Mouse (Mus musculus) kidney, adult 2 months (tissue): ENCODE data around the gene Kcnj15. TPM values are rescaled to one million over a fixed set of nuclear protein-coding genes. Genes with fewer than 3 reads are reported as not detected.

Experiments
- DNase-seq: peaks from one replicate; pipeline ENCODE4 v3.0.0; 2021
- H3K27ac ChIP-seq: fragments of 200-500 bp; 2 replicates; pipeline ENCODE4 v1.5.1; 2012; ENCODE audit warnings: low read depth, low read length, control low read depth, inconsistent platforms; ENCODE audit not compliant: insufficient read depth
- H3K27me3 ChIP-seq: fragments of 200-500 bp; replicated peaks from 2 replicates; pipeline ENCODE4 v1.6.1; 2012; ENCODE audit warnings: mild to moderate bottlenecking, moderate library complexity, low read length, inconsistent platforms; ENCODE audit not compliant: control insufficient read depth, insufficient read depth
- H3K36me3 ChIP-seq: fragments of 200-500 bp; 2 replicates; pipeline ENCODE4 v1.6.1; 2012; ENCODE audit warnings: mild to moderate bottlenecking, moderate library complexity, low read length, inconsistent platforms; ENCODE audit not compliant: control insufficient read depth, insufficient read depth
- H3K4me1 ChIP-seq: fragments of 200-500 bp; 2 replicates; pipeline ENCODE4 v1.6.1; 2011; ENCODE audit warnings: low read length; ENCODE audit not compliant: control insufficient read depth, insufficient read depth
- H3K4me3 ChIP-seq: fragments of 200-500 bp; 2 replicates; pipeline ENCODE4 v1.5.1; 2011; ENCODE audit warnings: mild to moderate bottlenecking, low read depth, low read length, control low read depth; ENCODE audit not compliant: insufficient read depth
- CTCF ChIP-seq: fragments of 200-500 bp; conservative IDR thresholded peaks from 2 replicates; pipeline ENCODE4 v1.5.1; 2011; ENCODE audit warnings: low read depth, mild to moderate bottlenecking, control low read depth, low read length, moderate library complexity, mixed read lengths; ENCODE audit not compliant: insufficient read depth, insufficient read length
- POLR2A ChIP-seq: fragments of 200-500 bp; IDR thresholded peaks from one replicate; pipeline ENCODE4 v1.6.1; 2011; ENCODE audit warnings: low read depth, low read length, control low read depth
- WGBS: fragments of 180-500 bp; shearing (Covaris S2); methylation state at CpG from one replicate; pipeline ENCODE4 v1.1.7; 2018; 5-methylcytosine and 5-hydroxymethylcytosine counted together
- polyA plus RNA-seq: library from polyadenylated mRNA; depleted of rRNA; stranded (reverse); fragments of >200 nt; gene quantifications from 2 replicates; pipeline ENCODE4 v1.2.3, GENCODE M21; 2012

Gene Kcnj15
- polyA plus RNA-seq, 1 experiment, result 327 TPM

- WGBS, result 60% methylated on average over 15 of the region's 15 CpGs
- peak; percentile 47 for DNase-seq
- peak overlapping the region; percentile 19 for H3K4me3 ChIP-seq
- no peaks in the 10 kb centered on the region for H3K27me3 ChIP-seq
- H3K27ac ChIP-seq, result peak overlapping the region; percentile 42
- H3K4me1 ChIP-seq, result peaks cover 18% of the 10 kb centered on the region; the same call in 1 of the 2 replicates
- TF ChIP-seq CTCF, result no peak
- peaks cover 2% of the 10 kb centered on the region; the same call in 1 of the 2 replicates for H3K36me3 ChIP-seq
Measured at GRCm38 (mm10) chr16:95262706-95263363, 5.5 kb downstream of the Kcnj15 start.

- no peaks in the 10 kb centered on the region for H3K27me3 ChIP-seq
- TF ChIP-seq POLR2A (no peak), CTCF (no peak)
- H3K4me1 ChIP-seq, result peaks cover 19% of the 10 kb centered on the region; the same call in 1 of the 2 replicates
- no peaks in the 10 kb centered on the region; the same call in 1 of the 2 replicates for H3K36me3 ChIP-seq
- peak overlapping the region; percentile 4; the same call in 1 of the 2 replicates for H3K4me3 ChIP-seq
- peak overlapping the region; percentile 42 for H3K27ac ChIP-seq
- 44% methylated on average over 5 of the region's 5 CpGs for WGBS
- DNase-seq, result peak; percentile 23
Measured at GRCm38 (mm10) chr16:95264324-95264723, 7.0 kb downstream of the Kcnj15 start.

GRCm38 (mm10) chr16:95267481-95268183 is 10.3 kb downstream of the Kcnj15 start:
- TF ChIP-seq CTCF, result no peak
- no peak for TF ChIP-seq POLR2A
- peak; percentile 29 for DNase-seq
- WGBS, result 32% methylated on average over 11 of the region's 11 CpGs
- Histone ChIP-seq H3K4me3 (no peak overlapping the region), H3K27me3 (no peaks in the 10 kb centered on the region), H3K36me3 (no peaks in the 10 kb centered on the region), H3K27ac (peak overlapping the region; percentile 16; the same call in 1 of the 2 replicates), H3K4me1 (peaks cover 19% of the 10 kb centered on the region; the same call in 1 of the 2 replicates)

GRCm38 (mm10) chr16:95269610-95270009 is 12.3 kb downstream of the Kcnj15 start:
- H3K4me1 ChIP-seq, result peaks cover 25% of the 10 kb centered on the region; the same call in 1 of the 2 replicates
- no peak overlapping the region for H3K4me3 ChIP-seq
- 47% methylated on average over 6 of the region's 6 CpGs for WGBS
- DNase-seq, result no peak
- TF ChIP-seq POLR2A (no peak), CTCF (no peak)
- no peak overlapping the region for H3K27ac ChIP-seq
- no peaks in the 10 kb centered on the region for H3K27me3 ChIP-seq
- H3K36me3 ChIP-seq, result no peaks in the 10 kb centered on the region

GRCm38 (mm10) chr16:95273101-95273500 is 15.7 kb downstream of the Kcnj15 start:
- no peaks in the 10 kb centered on the region for H3K27me3 ChIP-seq
- 0 out of 2 replicates have a peak overlapping the region, but pooled peaks have one; percentile 45 for H3K27ac ChIP-seq
- peaks cover 29% of the 10 kb centered on the region for H3K4me1 ChIP-seq
- no peaks in the 10 kb centered on the region for H3K36me3 ChIP-seq
- no peak overlapping the region for H3K4me3 ChIP-seq
- no peak for DNase-seq
- TF ChIP-seq CTCF (no peak), POLR2A (no peak)
- WGBS, result 61% methylated on average over 2 of the region's 2 CpGs

- WGBS, result 54% methylated on average over 10 of the region's 10 CpGs
- DNase-seq, result peak; percentile 89
Measured at GRCm38 (mm10) chr16:95275713-95276502, 18.6 kb downstream of the Kcnj15 start.

GRCm38 (mm10) chr16:95279015-95279414 is 21.7 kb downstream of the Kcnj15 start:
- Histone ChIP-seq H3K27ac (peak overlapping the region; percentile 25; the same call in 1 of the 2 replicates), H3K4me3 (no peak overlapping the region), H3K36me3 (no peaks in the 10 kb centered on the region; the same call in 1 of the 2 replicates), H3K4me1 (peaks cover 38% of the 10 kb centered on the region), H3K27me3 (no peaks in the 10 kb centered on the region)
- no peak for TF ChIP-seq POLR2A
- no peak for TF ChIP-seq CTCF
- 27% methylated on average over 3 of the region's 3 CpGs for whole genome bisulfite sequencing
- peak; percentile 74 for DNase-seq

More at GRCm38 (mm10) chr16:95275713-95276502, 18.6 kb downstream of the Kcnj15 start:
- peak overlapping the region; percentile 65 for H3K27ac ChIP-seq
- no peaks in the 10 kb centered on the region for H3K27me3 ChIP-seq
- H3K4me1 ChIP-seq, result peaks cover 41% of the 10 kb centered on the region
- TF ChIP-seq CTCF (no peak), POLR2A (no peak)
- H3K36me3 ChIP-seq, result no peaks in the 10 kb centered on the region; the same call in 1 of the 2 replicates
- H3K4me3 ChIP-seq, result no peak overlapping the region
